Mouse (Mus musculus): ENCODE data around the gene Kcnk1.

GRCm38 (mm10) chr8:126003546-126003945 is 8.6 kb downstream of the Kcnk1 start:
- no peak for TF ChIP-seq CTCF (IDR thresholded peaks at IDR 0.05; ENCODE audit: extremely low read depth, insufficient read length, insufficient replicate concordance, low read depth, low read length)
- TF ChIP-seq POLR2A (IDR thresholded peaks at IDR 0.05; ENCODE audit: low read depth, low read length) = no peak

All from small intestine, adult 2 months (tissue).